Mouse (Mus musculus): ENCODE results near the gene Mtmr10.

DNA sequence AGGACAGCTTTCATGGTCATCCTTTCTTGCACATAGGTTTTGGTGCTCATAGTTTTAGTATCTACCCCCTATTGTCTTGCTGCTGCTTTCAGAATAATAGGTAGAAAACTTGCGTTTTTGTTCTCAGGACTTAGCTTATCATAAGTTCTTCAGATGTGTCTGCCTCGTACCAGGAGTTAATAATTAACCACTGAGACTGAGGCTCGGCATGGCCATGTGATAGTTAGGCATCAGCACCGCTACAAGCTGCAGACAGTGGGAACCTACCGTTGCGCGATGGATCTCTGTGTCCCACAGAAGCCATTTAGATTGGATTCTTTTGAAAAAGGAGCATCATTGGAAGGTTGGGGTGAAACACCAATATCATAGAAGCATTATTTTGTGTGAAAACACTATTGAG lies 25.4 kb downstream of the Mtmr10 start:
- TF ChIP-seq POLR2A (IDR thresholded peaks at IDR 0.05; ENCODE audit: insufficient read depth, low read length) (no peak), CTCF (IDR thresholded peaks at IDR 0.05; ENCODE audit: low read depth, low read length) (no peak), EP300 (IDR thresholded peaks at IDR 0.05; ENCODE audit: insufficient read depth, low read depth, low read length) (no peak)
